Mouse (Mus musculus) olfactory bulb, adult 2 months (tissue): ENCODE data around the gene Dcst2.

ENCODE experiments used
- CTCF ChIP-seq: fragments of 200-500 bp; IDR thresholded peaks from 2 replicates; pipeline ENCODE4 v1.5.1; 2012; ENCODE audit warnings: low read depth, mild to moderate bottlenecking, low read length, moderate library complexity; ENCODE audit not compliant: insufficient read depth
- POLR2A ChIP-seq: fragments of 200-500 bp; IDR thresholded peaks from 2 replicates; pipeline ENCODE4 v1.6.1; 2012; ENCODE audit warnings: mild to moderate bottlenecking, low read depth, low read length, moderate library complexity; ENCODE audit not compliant: insufficient read depth

DNA sequence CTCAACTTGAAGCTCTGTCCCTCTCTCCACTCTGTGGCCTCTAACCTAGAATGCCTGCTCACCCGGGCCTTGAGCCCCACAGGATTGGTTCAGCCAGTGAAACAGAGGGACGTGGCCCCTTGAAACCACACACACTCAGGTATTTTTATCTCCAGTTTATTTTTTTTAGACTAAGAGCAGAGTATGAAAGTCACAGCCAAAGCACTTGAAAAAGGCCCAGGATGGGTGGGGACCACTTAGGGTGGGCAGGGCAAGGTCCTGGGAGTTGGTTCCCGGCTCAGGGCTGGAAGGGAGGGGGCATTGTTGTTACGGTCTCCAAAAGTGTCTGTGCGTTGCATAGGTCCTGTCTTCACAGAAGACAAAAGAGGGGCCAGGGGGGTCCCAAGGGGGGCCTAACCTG is 47.4 kb upstream of the Dcst2 start:
- TF ChIP-seq CTCF (no peak), POLR2A (no peak)
